In genomic region chr17:32788094-32788559, GRCm38 (mm10) we compare ENCODE assay signal across 8 mouse cellular contexts. TPM values are rescaled to one million over a fixed set of nuclear protein-coding genes. Genes with fewer than 3 reads are reported as not detected.
DNase-seq lines count a peak whose midpoint lies in the region; ATAC-seq and TF ChIP-seq lines count a peak whose summit lies in the region.

Gene Zfp871, minus strand, starts transcription at chr17:32788287.

- H3K9ac ChIP-seq in embryonic facial prominence, embryonic 13.5 days: peak within 1 kb of the TSS; percentile 98
- peak within 1 kb of the TSS; percentile 95 for H3K9ac ChIP-seq in limb, embryonic 12.5 days (replicated peaks)
- H3K9ac ChIP-seq in midbrain, embryonic 15.5 days: peak within 1 kb of the TSS; percentile 94

- under 1% methylated on average over 22 of the region's 22 CpGs for WGBS in embryonic facial prominence, embryonic 13.5 days
- WGBS in kidney, adult 2 months: under 1% methylated on average over 22 of the region's 22 CpGs
- under 1% methylated on average over 22 of the region's 22 CpGs for WGBS in limb, embryonic 12.5 days
- under 1% methylated on average over 22 of the region's 22 CpGs for WGBS in midbrain, embryonic 15.5 days
- WGBS in spleen, adult 2 months: under 1% methylated on average over 22 of the region's 22 CpGs

- H3K4me1 ChIP-seq in embryonic facial prominence, embryonic 13.5 days: peaks cover 20% of the 10 kb centered on the region
- H3K4me1 ChIP-seq in kidney, adult 2 months (ENCODE audit: control insufficient read depth, insufficient read depth, low read length): peaks cover 9% of the 10 kb centered on the region
- H3K4me1 ChIP-seq in limb, embryonic 12.5 days (replicated peaks): peaks cover 23% of the 10 kb centered on the region
- H3K4me1 ChIP-seq in midbrain, embryonic 15.5 days: peaks cover 28% of the 10 kb centered on the region
- peaks cover 14% of the 10 kb centered on the region for H3K4me1 ChIP-seq in spleen, adult 2 months (ENCODE audit: control insufficient read depth, insufficient read depth, insufficient read length)

- ATAC-seq in embryonic facial prominence, embryonic 13.5 days (ENCODE audit: insufficient number of reproducible peaks, insufficient read depth, low FRiP score, low TSS enrichment, low read depth): peak; percentile 93
- ATAC-seq in limb, embryonic 12.5 days (ENCODE audit: insufficient number of reproducible peaks, insufficient read depth, low FRiP score, low TSS enrichment, low read depth): peak; percentile 97
- ATAC-seq in midbrain, embryonic 15.5 days (replicated peaks): peak; percentile 98

- peak within 1 kb of the TSS; percentile 92 for H3K4me3 ChIP-seq in embryonic facial prominence, embryonic 13.5 days
- peak within 1 kb of the TSS; percentile 97 for H3K4me3 ChIP-seq in kidney, adult 2 months (ENCODE audit: insufficient read depth, low read depth, low read length)
- H3K4me3 ChIP-seq in limb, embryonic 12.5 days (replicated peaks): peak within 1 kb of the TSS; percentile 91
- H3K4me3 ChIP-seq in midbrain, embryonic 15.5 days: peak within 1 kb of the TSS; percentile 98
- peak within 1 kb of the TSS; percentile 94 for H3K4me3 ChIP-seq in spleen, adult 2 months (ENCODE audit: extremely low read depth, insufficient read depth, insufficient read length)

- no peaks in the 10 kb centered on the region for H3K27me3 ChIP-seq in embryonic facial prominence, embryonic 13.5 days
- no peaks in the 10 kb centered on the region for H3K27me3 ChIP-seq in kidney, adult 2 months (replicated peaks; ENCODE audit: control insufficient read depth, insufficient read depth, low read length)
- H3K27me3 ChIP-seq in limb, embryonic 12.5 days: no peaks in the 10 kb centered on the region
- H3K27me3 ChIP-seq in midbrain, embryonic 15.5 days (replicated peaks): no peaks in the 10 kb centered on the region
- no peaks in the 10 kb centered on the region for H3K27me3 ChIP-seq in spleen, adult 2 months (ENCODE audit: control insufficient read depth, insufficient read depth, low read length)

- peak; percentile 85 for DNase-seq in 3134 (ENCODE audit: extremely low read depth, insufficient read length, low spot score)
- DNase-seq in adrenal gland, postnatal 36 days: peak; percentile 86 to 89
- DNase-seq in heart, adult 18-20 months: peak; percentile 93 to 96
- DNase-seq in kidney, adult 2 months: peak; percentile 97
- DNase-seq in spleen, adult 2 months (ENCODE audit: low read depth in 1 of 2, low spot score in 2 of 2): peak; percentile 84 to 86

- H3K36me3 ChIP-seq in embryonic facial prominence, embryonic 13.5 days: peaks cover 26% of the 10 kb centered on the region
- no peaks in the 10 kb centered on the region; the same call in 1 of the 2 replicates for H3K36me3 ChIP-seq in kidney, adult 2 months (ENCODE audit: control insufficient read depth, insufficient read depth, low read length)
- H3K36me3 ChIP-seq in limb, embryonic 12.5 days: peaks cover 35% of the 10 kb centered on the region
- H3K36me3 ChIP-seq in midbrain, embryonic 15.5 days (replicated peaks): peaks cover 10% of the 10 kb centered on the region; the same call in 1 of the 2 replicates
- peaks cover 4% of the 10 kb centered on the region for H3K36me3 ChIP-seq in spleen, adult 2 months (ENCODE audit: control insufficient read depth, insufficient read depth, low read length)

- no peak for TF ChIP-seq CTCF in kidney, adult 2 months (conservative IDR thresholded peaks at IDR 0.05; ENCODE audit: insufficient read depth, insufficient read length, low read depth, low read length)
- TF ChIP-seq CTCF in spleen, adult 2 months (IDR thresholded peaks at IDR 0.05; ENCODE audit: extremely low read depth, insufficient read depth, insufficient read length, insufficient replicate concordance): no peak

- TF ChIP-seq POLR2A in kidney, adult 2 months (IDR thresholded peaks at IDR 0.05; ENCODE audit: low read depth, low read length): peak; percentile 38
- TF ChIP-seq POLR2A in spleen, adult 2 months (IDR thresholded peaks at IDR 0.05; ENCODE audit: low read depth, low read length): peak; percentile 78; the same call in 1 of the 2 replicates

- H3K4me2 ChIP-seq in embryonic facial prominence, embryonic 13.5 days: peak within 1 kb of the TSS; percentile 70
- peak within 1 kb of the TSS; percentile 72 for H3K4me2 ChIP-seq in limb, embryonic 12.5 days
- H3K4me2 ChIP-seq in midbrain, embryonic 15.5 days: peak within 1 kb of the TSS; percentile 66

- peak within 1 kb of the TSS; percentile 94 for H3K27ac ChIP-seq in embryonic facial prominence, embryonic 13.5 days
- peak within 1 kb of the TSS; percentile 97 for H3K27ac ChIP-seq in kidney, adult 2 months (ENCODE audit: insufficient read depth, low read depth, low read length)
- H3K27ac ChIP-seq in limb, embryonic 12.5 days: peak within 1 kb of the TSS; percentile 93
- peak within 1 kb of the TSS; percentile 93 for H3K27ac ChIP-seq in midbrain, embryonic 15.5 days
- H3K27ac ChIP-seq in spleen, adult 2 months (ENCODE audit: insufficient read depth, low read length): peak within 1 kb of the TSS; percentile 91

- no peaks in the 10 kb centered on the region for H3K9me3 ChIP-seq in embryonic facial prominence, embryonic 13.5 days
- no peaks in the 10 kb centered on the region for H3K9me3 ChIP-seq in limb, embryonic 12.5 days
- H3K9me3 ChIP-seq in midbrain, embryonic 15.5 days: no peaks in the 10 kb centered on the region

RNA-seq across cellular contexts. Expression of gene Zfp871, which starts in this region (rescaled TPM):
- 10 to 100 TPM; 47.9 to 52.5 TPM for total RNA-seq in adrenal gland, postnatal 36 days (2021)
- 37.2 and 41.1 TPM in 2 replicates for polyA plus RNA-seq in embryonic facial prominence, embryonic 13.5 days (2015; fragmentation: Nextera tagmentation; extraction: Ambion mirVana)
- total RNA-seq in heart, adult 18-20 months (2021): 10 to 100 TPM; 25.0 to 28.9 TPM
- polyA plus RNA-seq in kidney, adult 2 months (2012; rRNA removed): 20.5 and 24.8 TPM in 2 replicates
- 48.2 and 55.1 TPM in 2 replicates for polyA plus RNA-seq in limb, embryonic 12.5 days (2016; fragmentation: Nextera tagmentation; extraction: Ambion mirVana)
- polyA plus RNA-seq in midbrain, embryonic 15.5 days (2015; fragmentation: Nextera tagmentation; extraction: Ambion mirVana): 48.1 and 48.6 TPM in 2 replicates
- 9.6 and 10.1 TPM in 2 replicates for polyA plus RNA-seq in spleen, adult 2 months (2012; rRNA removed)

Comparison
In these comparisons a context has a peak if more than half of its experiments do, and no peak if none do; other contexts are left out.
1. Peak in every context shown above with its lines: DNase-seq, ATAC-seq, H3K4me3 ChIP-seq and H3K27ac ChIP-seq.